Mouse (Mus musculus) midbrain, embryonic 15.5 days (tissue): ENCODE results near the gene Tceal8. TPM values are rescaled to one million over a fixed set of nuclear protein-coding genes. Genes with fewer than 3 reads are reported as not detected.
A peak's percentile ranks its signal among the peaks of the same experiment; 100 is the strongest.
"Not testable (repeated sequence)": the region's sequence is repeated elsewhere in the genome, so short reads cannot be mapped to it uniquely, and the experiment has no call there.

ENCODE experiments used
- ATAC-seq: fragments of 200-750 bp; cut with Nextera tagmentation; replicated peaks from 2 replicates; pipeline ENCODE4 v1.8.0; 2017; ENCODE audit warnings: moderate TSS enrichment
- H3K27ac ChIP-seq: fragments of 300-500 bp; sonication (generic); 2 replicates; pipeline ENCODE4 v1.5.1; 2015; ENCODE audit warnings: mild to moderate bottlenecking, inconsistent platforms
- H3K27me3 ChIP-seq: fragments of 300-500 bp; sonication (generic); replicated peaks from 2 replicates; pipeline ENCODE4 v1.6.1; 2015; ENCODE audit warnings: inconsistent platforms
- H3K36me3 ChIP-seq: fragments of 300-500 bp; sonication (generic); replicated peaks from 2 replicates; pipeline ENCODE4 v1.6.1; 2015; ENCODE audit warnings: inconsistent platforms
- H3K4me1 ChIP-seq: fragments of 300-500 bp; sonication (generic); 2 replicates; pipeline ENCODE4 v1.6.1; 2015; ENCODE audit warnings: inconsistent platforms
- H3K4me2 ChIP-seq: fragments of 300-500 bp; sonication (generic); 2 replicates; pipeline ENCODE4 v1.6.1; 2015; ENCODE audit warnings: inconsistent platforms, mild to moderate bottlenecking, moderate library complexity
- H3K4me3 ChIP-seq: fragments of 300-500 bp; sonication (generic); 2 replicates; pipeline ENCODE4 v1.5.1; 2015; ENCODE audit warnings: mild to moderate bottlenecking, inconsistent platforms
- H3K9ac ChIP-seq: fragments of 300-500 bp; sonication (generic); 2 replicates; pipeline ENCODE4 v1.6.1; 2015; ENCODE audit warnings: mild to moderate bottlenecking, inconsistent platforms
- H3K9me3 ChIP-seq: fragments of 300-500 bp; sonication (generic); 2 replicates; pipeline ENCODE4 v1.6.1; 2016; ENCODE audit warnings: inconsistent platforms
- WGBS: fragments of 180-500 bp; shearing (Covaris S2); methylation state at CpG from one replicate; pipeline ENCODE4 v1.1.7; 2015; ENCODE audit warnings: mixed read lengths; 5-methylcytosine and 5-hydroxymethylcytosine counted together
- polyA plus RNA-seq: library from polyadenylated mRNA; unstranded; fragments of >200 nt; fragmentation: Nextera tagmentation; extraction: Ambion mirVana; gene quantifications from 2 replicates; pipeline ENCODE4 v1.2.1, GENCODE M21; 2015

Tceal8 gene
- polyA plus RNA-seq, 1 experiment from 2014 or later: 112 TPM

- Histone ChIP-seq H3K4me1 (peaks cover 3% of the 10 kb centered on the region; the same call in 1 of the 2 replicates), H3K9me3 (no peaks in the 10 kb centered on the region), H3K9ac (peak overlapping the region; percentile 31), H3K36me3 (no peaks in the 10 kb centered on the region), H3K27ac (peak overlapping the region; percentile 86; the same call in 1 of the 2 replicates), H3K4me3 (peak overlapping the region; percentile 56), H3K27me3 (0 out of 2 replicates have a peak, but pooled peaks cover under 1% of the 10 kb centered on the region), H3K4me2 (peak overlapping the region; percentile 50)
- no peak for ATAC-seq
- 23% methylated on average over 10 of the region's 10 CpGs for WGBS
These were observed 644 bp upstream of the Tceal8 start for GRCm38 (mm10) chrX:136172786-136173185.

- WGBS: 29% methylated on average over 24 of the region's 24 CpGs
- ATAC-seq: peak; percentile 84
- H3K4me3 ChIP-seq: peak overlapping the region; percentile 56
These were observed 689 bp downstream of the Tceal8 start for GRCm38 (mm10) chrX:136171189-136172117.

GRCm38 (mm10) chrX:136170625-136171024 lies 1.5 kb downstream of the Tceal8 start:
- Histone ChIP-seq H3K9ac (no peak overlapping the region), H3K27me3 (no peaks in the 10 kb centered on the region), H3K4me2 (peak overlapping the region; percentile 49), H3K36me3 (no peaks in the 10 kb centered on the region), H3K4me3 (peak overlapping the region; percentile 56), H3K9me3 (no peaks in the 10 kb centered on the region), H3K27ac (no peak overlapping the region), H3K4me1 (peaks cover 3% of the 10 kb centered on the region; the same call in 1 of the 2 replicates)
- whole genome bisulfite sequencing: 66% methylated on average over 10 of the region's 10 CpGs
- no peak for ATAC-seq

More at GRCm38 (mm10) chrX:136171189-136172117, 689 bp downstream of the Tceal8 start:
- H3K36me3 ChIP-seq: no peaks in the 10 kb centered on the region
- peak overlapping the region; percentile 86 for H3K27ac ChIP-seq
- H3K9ac ChIP-seq: peak overlapping the region; percentile 50
- H3K9me3 ChIP-seq: no peaks in the 10 kb centered on the region
- peak overlapping the region; percentile 49 for H3K4me2 ChIP-seq
- no peaks in the 10 kb centered on the region for H3K27me3 ChIP-seq
- peaks cover 3% of the 10 kb centered on the region; the same call in 1 of the 2 replicates for H3K4me1 ChIP-seq

- Histone ChIP-seq H3K27ac (no peak overlapping the region), H3K27me3 (no peaks in the 10 kb centered on the region), H3K4me2 (no peak overlapping the region), H3K9ac (no peak overlapping the region), H3K4me1 (no peaks in the 10 kb centered on the region), H3K4me3 (no peak overlapping the region), H3K36me3 (no peaks in the 10 kb centered on the region), H3K9me3 (no peaks in the 10 kb centered on the region)
- ATAC-seq: no peak
- WGBS: 78% methylated on average over 7 of the region's 7 CpGs
These were observed 27.9 kb downstream of the Tceal8 start for GRCm38 (mm10) chrX:136144195-136144594.

GRCm38 (mm10) chrX:136143711-136144110 lies 28.4 kb downstream of the Tceal8 start:
- Histone ChIP-seq H3K4me1 (no peaks in the 10 kb centered on the region), H3K27me3 (no peaks in the 10 kb centered on the region), H3K4me2 (no peak overlapping the region), H3K36me3 (no peaks in the 10 kb centered on the region), H3K9me3 (no peaks in the 10 kb centered on the region), H3K9ac (no peak overlapping the region), H3K27ac (no peak overlapping the region), H3K4me3 (no peak overlapping the region)
- no peak for ATAC-seq
- 91% methylated on average over 2 of the region's 2 CpGs for WGBS

- Histone ChIP-seq H3K9ac (no peak overlapping the region), H3K27me3 (no peaks in the 10 kb centered on the region), H3K4me2 (no peak overlapping the region), H3K36me3 (no peaks in the 10 kb centered on the region), H3K4me1 (no peaks in the 10 kb centered on the region), H3K4me3 (no peak overlapping the region), H3K9me3 (no peaks in the 10 kb centered on the region), H3K27ac (no peak overlapping the region)
- WGBS: 76% methylated on average over 5 of the region's 5 CpGs
- ATAC-seq: no peak
These were observed 30.8 kb downstream of the Tceal8 start for GRCm38 (mm10) chrX:136141385-136141784.

- not testable (repeated sequence) for H3K36me3 ChIP-seq, H3K27ac ChIP-seq, H3K27me3 ChIP-seq, H3K9me3 ChIP-seq, H3K4me1 ChIP-seq
- WGBS: 30% methylated on average over 5 of the region's 5 CpGs
- Histone ChIP-seq H3K4me2 (peak overlapping the region; percentile 50), H3K4me3 (peak overlapping the region; percentile 41), H3K9ac (peak overlapping the region; percentile 8; the same call in 1 of the 2 replicates)
- ATAC-seq: peak; percentile 35; the same call in 1 of the 2 replicates
These were observed 32.5 kb downstream of the Tceal8 start for GRCm38 (mm10) chrX:136139640-136140004.

- Histone ChIP-seq H3K4me2 (peak within 1 kb of the TSS; percentile 50), H3K4me3 (peak within 1 kb of the TSS; percentile 41), H3K9ac (peak within 1 kb of the TSS; percentile 8; the same call in 1 of the 2 replicates)
- 33% methylated on average over 20 of the region's 64 CpGs for WGBS
- not testable (repeated sequence) for H3K9me3 ChIP-seq, H3K36me3 ChIP-seq, H3K4me1 ChIP-seq, H3K27me3 ChIP-seq, H3K27ac ChIP-seq
- peak; percentile 99 for ATAC-seq
These were observed 33.1 kb downstream of the Tceal8 start, which contains the start of gene Bex4 for GRCm38 (mm10) chrX:136138827-136139639. Gene Bex4 (plus strand): TSS chrX:136138996.

- H3K9me3 ChIP-seq: no peaks in the 10 kb centered on the region
- no peak for ATAC-seq
- H3K27ac ChIP-seq: no peak overlapping the region
- H3K27me3 ChIP-seq: no peaks in the 10 kb centered on the region
- H3K4me1 ChIP-seq: no peaks in the 10 kb centered on the region
- no peaks in the 10 kb centered on the region for H3K36me3 ChIP-seq
- H3K9ac ChIP-seq: no peak overlapping the region
- H3K4me3 ChIP-seq: no peak overlapping the region
- WGBS: 92% methylated on average over 4 of the region's 4 CpGs
- H3K4me2 ChIP-seq: no peak overlapping the region
These were observed 36.6 kb downstream of the Tceal8 start for GRCm38 (mm10) chrX:136135559-136135958.

GRCm38 (mm10) chrX:136127744-136128064 lies 44.4 kb downstream of the Tceal8 start:
- Histone ChIP-seq H3K4me3 (no peak overlapping the region), H3K9me3 (no peaks in the 10 kb centered on the region), H3K9ac (no peak overlapping the region), H3K27ac (no peak overlapping the region), H3K4me2 (no peak overlapping the region), H3K4me1 (no peaks in the 10 kb centered on the region), H3K27me3 (no peaks in the 10 kb centered on the region), H3K36me3 (no peaks in the 10 kb centered on the region)
- 16% methylated on average over 5 of the region's 5 CpGs for WGBS
- no peak for ATAC-seq

- 62% methylated on average over 8 of the region's 8 CpGs for WGBS
These were observed 45.0 kb downstream of the Tceal8 start for GRCm38 (mm10) chrX:136127038-136127743.

More at GRCm38 (mm10) chrX:136127038-136127743, 45.0 kb downstream of the Tceal8 start:
- H3K4me2 ChIP-seq: no peak overlapping the region
- H3K4me1 ChIP-seq: no peaks in the 10 kb centered on the region
- H3K36me3 ChIP-seq: no peaks in the 10 kb centered on the region
- H3K27ac ChIP-seq: no peak overlapping the region
- no peak for ATAC-seq
- no peaks in the 10 kb centered on the region for H3K27me3 ChIP-seq
- no peaks in the 10 kb centered on the region for H3K9me3 ChIP-seq
- no peak overlapping the region for H3K4me3 ChIP-seq
- H3K9ac ChIP-seq: no peak overlapping the region
